Mouse (Mus musculus) heart, embryonic 16.5 days (tissue): Measurements from ENCODE around the gene Psma3. TPM values are rescaled to one million over a fixed set of nuclear protein-coding genes. Genes with fewer than 3 reads are reported as not detected.

Source experiments
- ATAC-seq: fragments of 200-750 bp; cut with Nextera tagmentation; replicated peaks from 2 replicates; pipeline ENCODE4 v1.8.0; 2017; ENCODE audit warnings: moderate number of reproducible peaks; ENCODE audit not compliant: insufficient read depth, low FRiP score; ENCODE audit errors: extremely low read depth
- H3K27ac ChIP-seq: fragments of 300-500 bp; sonication (generic); 2 replicates; pipeline ENCODE4 v1.5.1; 2014; ENCODE audit warnings: mild to moderate bottlenecking, low read length, control low read depth, moderate library complexity
- H3K27me3 ChIP-seq: fragments of 300-500 bp; sonication (generic); 2 replicates; pipeline ENCODE4 v1.6.1; 2014; ENCODE audit warnings: low read length, mixed read lengths; ENCODE audit not compliant: control insufficient read depth, insufficient read depth
- H3K36me3 ChIP-seq: fragments of 300-500 bp; sonication (generic); 2 replicates; pipeline ENCODE4 v1.6.1; 2014; ENCODE audit not compliant: control insufficient read depth, insufficient read depth
- H3K4me1 ChIP-seq: fragments of 300-500 bp; sonication (generic); 2 replicates; pipeline ENCODE4 v1.6.1; 2014; ENCODE audit warnings: low read length, mixed read lengths; ENCODE audit not compliant: control insufficient read depth, insufficient read depth
- H3K4me2 ChIP-seq: fragments of 300-500 bp; sonication (generic); 2 replicates; pipeline ENCODE4 v1.6.1; 2014; ENCODE audit warnings: low read depth, mild to moderate bottlenecking, control low read depth, low read length
- H3K4me3 ChIP-seq: fragments of 300-500 bp; sonication (generic); 2 replicates; pipeline ENCODE4 v1.5.1; 2014; ENCODE audit warnings: mild to moderate bottlenecking, control low read depth, low read length
- H3K9ac ChIP-seq: fragments of 300-500 bp; sonication (generic); 2 replicates; pipeline ENCODE4 v1.6.1; 2014; ENCODE audit warnings: low read length, control low read depth
- H3K9me3 ChIP-seq: fragments of 300-500 bp; sonication (generic); replicated peaks from 2 replicates; pipeline ENCODE4 v1.6.1; 2016; ENCODE audit warnings: low read length; ENCODE audit not compliant: control insufficient read depth
- WGBS: fragments of 180-500 bp; shearing (Covaris S2); extraction: QIAGEN DNeasy Blood & Tissue Kit; methylation state at CpG from one replicate; pipeline ENCODE4 v1.1.7; 2014; 5-methylcytosine and 5-hydroxymethylcytosine counted together
- polyA plus RNA-seq: library from polyadenylated mRNA; unstranded; fragments of >200 nt; fragmentation: Nextera tagmentation; extraction: Ambion mirVana; gene quantifications from 2 replicates; pipeline ENCODE4 v1.2.1, GENCODE M21; 2015

Gene Psma3
- polyA plus RNA-seq, 1 experiment from 2014 or later = 433 TPM

- no peak overlapping the region for H3K4me3 ChIP-seq
- H3K4me1 ChIP-seq = no peaks in the 10 kb centered on the region
- H3K9me3 ChIP-seq = no peaks in the 10 kb centered on the region
- H3K9ac ChIP-seq = no peak overlapping the region
- 90% methylated on average over 8 of the region's 8 CpGs for WGBS
- no peak overlapping the region for H3K4me2 ChIP-seq
- H3K36me3 ChIP-seq = peaks cover 29% of the 10 kb centered on the region
- no peaks in the 10 kb centered on the region for H3K27me3 ChIP-seq
- no peak overlapping the region for H3K27ac ChIP-seq
- ATAC-seq = no peak
These were observed 55.8 kb downstream of the Psma3 start for GRCm38 (mm10) chr12:71030260-71030659.

GRCm38 (mm10) chr12:71030722-71031121 is 56.3 kb downstream of the Psma3 start:
- ATAC-seq = no peak
- Histone ChIP-seq H3K4me3 (no peak overlapping the region), H3K27me3 (no peaks in the 10 kb centered on the region), H3K9me3 (no peaks in the 10 kb centered on the region), H3K27ac (no peak overlapping the region), H3K9ac (no peak overlapping the region), H3K4me2 (no peak overlapping the region), H3K4me1 (no peaks in the 10 kb centered on the region), H3K36me3 (peaks cover 25% of the 10 kb centered on the region)
- WGBS = 93% methylated on average over 5 of the region's 5 CpGs

- H3K9me3 ChIP-seq = no peaks in the 10 kb centered on the region
- H3K27ac ChIP-seq = no peak overlapping the region
- no peak for ATAC-seq
- H3K36me3 ChIP-seq = peaks cover 37% of the 10 kb centered on the region
- H3K4me3 ChIP-seq = no peak overlapping the region
- WGBS = 89% methylated on average over 4 of the region's 4 CpGs
- no peaks in the 10 kb centered on the region for H3K27me3 ChIP-seq
- H3K4me1 ChIP-seq = no peaks in the 10 kb centered on the region
- no peak overlapping the region for H3K9ac ChIP-seq
- H3K4me2 ChIP-seq = no peak overlapping the region
These were observed 61.4 kb downstream of the Psma3 start for GRCm38 (mm10) chr12:71035826-71036225.

GRCm38 (mm10) chr12:71036729-71037404 is 62.4 kb downstream of the Psma3 start:
- Histone ChIP-seq H3K4me3 (no peak overlapping the region), H3K4me2 (no peak overlapping the region), H3K36me3 (peaks cover 44% of the 10 kb centered on the region), H3K9ac (no peak overlapping the region), H3K27me3 (no peaks in the 10 kb centered on the region), H3K9me3 (no peaks in the 10 kb centered on the region), H3K4me1 (no peaks in the 10 kb centered on the region), H3K27ac (no peak overlapping the region)
- ATAC-seq = no peak
- WGBS = 91% methylated on average over 12 of the region's 12 CpGs

GRCm38 (mm10) chr12:71040462-71040861 is 66.0 kb downstream of the Psma3 start:
- Histone ChIP-seq H3K9me3 (no peaks in the 10 kb centered on the region), H3K4me3 (no peak overlapping the region), H3K4me2 (no peak overlapping the region), H3K4me1 (no peaks in the 10 kb centered on the region), H3K36me3 (peaks cover 46% of the 10 kb centered on the region), H3K9ac (no peak overlapping the region), H3K27ac (no peak overlapping the region), H3K27me3 (no peaks in the 10 kb centered on the region)
- ATAC-seq = no peak
- 83% methylated on average over 7 of the region's 7 CpGs for WGBS

- no peak overlapping the region for H3K9ac ChIP-seq
- H3K4me2 ChIP-seq = no peak overlapping the region
- 95% methylated on average over 1 of the region's 1 CpGs for WGBS
- peaks cover 1% of the 10 kb centered on the region; the same call in 1 of the 2 replicates for H3K4me1 ChIP-seq
- 0 out of 2 replicates have a peak, but pooled peaks cover 3% of the 10 kb centered on the region for H3K9me3 ChIP-seq
- no peak overlapping the region for H3K4me3 ChIP-seq
- ATAC-seq = no peak
- no peaks in the 10 kb centered on the region for H3K27me3 ChIP-seq
- H3K27ac ChIP-seq = no peak overlapping the region
- H3K36me3 ChIP-seq = peaks cover 45% of the 10 kb centered on the region
These were observed 68.0 kb downstream of the Psma3 start for GRCm38 (mm10) chr12:71042451-71042850.

- Histone ChIP-seq H3K36me3 (peaks cover 38% of the 10 kb centered on the region), H3K4me1 (peaks cover 11% of the 10 kb centered on the region), H3K9me3 (0 out of 2 replicates have a peak, but pooled peaks cover 3% of the 10 kb centered on the region), H3K27me3 (no peaks in the 10 kb centered on the region), H3K4me2 (no peak overlapping the region), H3K27ac (no peak overlapping the region), H3K4me3 (no peak overlapping the region), H3K9ac (no peak overlapping the region)
- no peak for ATAC-seq
- 88% methylated on average over 3 of the region's 3 CpGs for WGBS
These were observed 69.2 kb downstream of the Psma3 start for GRCm38 (mm10) chr12:71043571-71043970.

GRCm38 (mm10) chr12:71044488-71044887 is 70.1 kb downstream of the Psma3 start:
- 96% methylated on average over 2 of the region's 2 CpGs for WGBS
- Histone ChIP-seq H3K4me3 (no peak overlapping the region), H3K27me3 (no peaks in the 10 kb centered on the region), H3K36me3 (peaks cover 34% of the 10 kb centered on the region), H3K4me1 (peaks cover 13% of the 10 kb centered on the region), H3K9ac (no peak overlapping the region), H3K4me2 (no peak overlapping the region), H3K27ac (no peak overlapping the region), H3K9me3 (0 out of 2 replicates have a peak, but pooled peaks cover 3% of the 10 kb centered on the region)
- no peak for ATAC-seq
